Mouse (Mus musculus) left cerebral cortex, postnatal 14 days (tissue): ENCODE measurements around the gene Kcnj9. TPM values are rescaled to one million over a fixed set of nuclear protein-coding genes. Genes with fewer than 3 reads are reported as not detected.

Experiments
- DNase-seq, 2 experiments: peaks; one replicate each; pipeline ENCODE4 v3.0.0; 2021 to 2022; ENCODE audit warnings: low spot score in 2 of 2, mixed read lengths in 1 of 2
- intact Hi-C: fragments of 180-260 bp; cut with DNase I; formaldehyde crosslinking; loops from one replicate; pipeline ENCODE4 v1.15.1; 2025
- total RNA-seq, 2 experiments: library from RNA; stranded (reverse); gene quantifications; 2 replicates each; pipeline ENCODE4 v1.2.3; 2021

Gene Kcnj9
- total RNA-seq, 2 experiments from 2014 or later = 119 to 130 TPM

DNA sequence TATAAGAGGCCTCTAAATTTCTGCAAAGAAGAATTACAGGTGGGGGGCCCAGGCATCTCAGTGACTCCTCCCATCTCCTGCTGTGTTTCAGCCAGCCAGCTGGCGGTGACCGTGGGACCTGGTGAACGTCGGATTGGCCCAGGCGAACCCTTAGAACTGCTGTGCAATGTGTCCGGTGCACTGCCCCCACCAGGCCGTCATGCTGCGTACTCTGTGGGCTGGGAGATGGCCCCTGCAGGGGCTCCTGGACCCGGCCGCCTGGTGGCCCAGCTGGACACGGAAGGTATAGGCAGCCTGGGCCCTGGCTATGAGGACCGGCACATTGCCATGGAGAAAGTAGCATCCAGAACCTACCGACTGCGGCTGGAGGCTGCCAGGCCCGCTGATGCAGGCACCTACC, 11.2 kb downstream of the Kcnj9 start:
- DNase-seq = no peak
- intact Hi-C loops = loop anchor here (10.0 kb wide), 1 partner anchor 273 kb away; no protein-coding TSS in a partner anchor

DNA sequence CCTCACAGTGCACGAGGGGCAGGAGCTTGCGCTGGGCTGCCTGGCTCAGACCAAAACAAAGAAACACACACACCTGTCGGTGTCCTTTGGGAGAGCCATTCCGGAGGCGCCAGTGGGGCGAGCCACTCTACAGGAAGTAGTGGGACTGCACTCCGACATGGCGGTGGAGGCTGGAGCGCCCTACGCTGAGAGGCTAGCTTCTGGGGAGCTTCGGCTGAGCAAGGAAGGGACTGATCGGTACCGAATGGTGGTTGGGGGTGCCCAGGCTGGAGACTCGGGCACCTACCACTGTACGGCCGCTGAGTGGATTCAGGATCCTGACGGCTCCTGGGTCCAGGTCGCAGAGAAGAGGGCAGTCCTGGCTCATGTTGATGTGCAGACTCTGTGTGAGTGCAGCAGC, 11.7 kb downstream of the Kcnj9 start:
- no peak for DNase-seq
- intact Hi-C loops = loop anchor here (10.0 kb wide), 1 partner anchor 273 kb away; no protein-coding TSS in a partner anchor

DNA sequence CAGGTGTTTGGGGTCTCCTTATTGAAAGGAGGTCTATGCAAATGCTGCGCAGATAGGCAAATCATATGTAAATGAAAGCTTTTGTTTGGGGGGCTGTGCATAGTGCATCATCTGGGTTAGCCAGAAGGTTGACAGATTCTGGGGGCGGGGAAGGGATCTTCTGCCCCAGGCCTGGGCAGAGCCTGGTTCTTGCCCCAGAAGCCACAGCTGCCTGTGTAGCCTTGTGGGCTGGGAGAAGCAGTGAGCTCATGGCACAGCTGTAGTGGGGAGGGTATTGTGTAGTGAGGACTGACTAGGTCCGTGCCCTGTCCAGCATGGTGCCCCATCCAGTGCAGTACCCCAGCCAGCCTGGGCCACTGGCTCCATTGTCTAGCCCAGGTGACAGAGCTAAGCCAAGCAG, 14.2 kb downstream of the Kcnj9 start:
- no peak for DNase-seq
- intact Hi-C loops = loop anchor here (5.0 to 10.0 kb wide), 2 partner anchors 168 to 270 kb away; partner anchors contain the start of gene Dcaf8

DNA sequence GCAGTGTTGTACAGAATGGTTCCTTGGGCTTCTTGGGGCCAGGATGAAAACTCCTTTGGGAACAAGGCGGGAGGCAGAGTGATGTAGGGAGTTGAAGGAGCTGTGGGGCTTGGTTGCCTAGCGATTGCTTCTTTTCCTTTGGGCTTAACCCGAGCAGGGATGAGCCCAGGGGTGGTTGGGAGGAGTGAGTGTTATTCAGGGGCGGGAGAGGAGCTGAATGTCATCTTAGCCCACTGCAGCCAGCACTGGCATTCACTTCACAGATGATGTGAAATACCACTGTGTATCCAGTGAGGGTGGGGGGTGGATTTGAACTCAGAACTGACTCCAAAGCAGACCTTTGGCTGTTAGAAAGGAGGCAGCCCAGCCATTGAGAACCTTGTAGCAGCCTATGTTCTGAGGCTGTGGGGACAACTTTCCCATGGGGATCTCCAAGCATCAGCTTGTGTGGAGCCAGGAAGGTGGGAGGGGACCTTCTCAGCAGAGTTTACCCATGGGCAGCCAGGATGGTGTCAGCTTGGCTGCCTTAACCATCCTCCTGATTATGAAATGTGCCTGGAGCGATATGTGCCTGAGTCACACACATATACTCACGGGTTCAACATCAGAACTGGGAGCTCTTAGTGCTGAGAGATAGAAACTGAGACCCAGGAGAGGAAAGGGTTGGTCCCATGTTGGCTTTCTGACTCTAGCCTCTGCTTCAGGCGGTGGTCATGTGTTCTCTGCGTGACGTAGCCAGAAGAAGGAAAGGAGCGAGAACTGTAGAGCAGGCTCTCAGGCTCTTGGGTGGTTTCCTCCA, 15.3 kb downstream of the Kcnj9 start:
- intact Hi-C loops = loop anchor here (2.0 to 10.0 kb wide), 3 partner anchors 109 to 269 kb away; partner anchors contain the start of gene Dcaf8
- DNase-seq = no peak

DNA sequence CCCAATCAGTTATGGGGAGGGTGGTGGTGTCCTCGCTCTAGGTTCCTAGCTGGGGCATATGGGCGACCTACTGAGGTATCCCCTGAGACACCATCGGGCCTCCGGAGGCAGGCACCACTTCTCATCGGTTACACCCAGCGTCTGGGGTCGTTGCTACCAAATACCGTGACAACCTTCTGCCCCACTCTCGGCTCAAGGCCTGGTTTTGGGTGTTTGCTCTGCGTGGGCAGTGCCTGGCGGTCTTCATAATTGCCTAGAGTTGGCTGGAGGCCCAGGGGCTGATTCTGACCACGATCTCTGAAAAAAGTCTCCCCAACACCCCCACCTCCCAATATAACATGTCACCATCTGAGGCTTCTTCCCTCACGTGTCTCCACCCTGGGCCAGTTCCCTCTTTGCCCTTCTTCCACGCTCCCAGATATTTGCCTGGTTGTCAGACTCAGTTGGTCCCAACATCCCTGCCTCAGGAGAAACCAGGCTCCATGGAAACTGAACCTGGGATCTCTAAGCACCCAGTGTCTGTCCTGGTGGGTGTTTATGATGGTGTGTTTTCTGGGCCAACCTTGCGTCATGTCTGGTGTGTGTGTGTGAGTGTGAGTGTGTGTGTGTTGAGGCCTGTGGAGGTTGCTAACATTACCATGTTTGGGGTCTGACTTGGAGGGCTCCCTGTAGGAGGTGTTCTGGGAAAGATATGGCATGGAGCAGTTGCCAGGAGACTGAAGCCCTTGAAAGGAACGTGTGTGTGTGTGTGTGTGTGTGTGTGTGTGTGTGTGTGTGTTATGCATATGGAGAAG, 16.2 kb downstream of the Kcnj9 start:
- peak; percentile 57 to 92 for DNase-seq
- intact Hi-C loops = loop anchor here (2.0 to 10.0 kb wide), 3 partner anchors 108 to 268 kb away; partner anchors contain the start of gene Dcaf8

DNA sequence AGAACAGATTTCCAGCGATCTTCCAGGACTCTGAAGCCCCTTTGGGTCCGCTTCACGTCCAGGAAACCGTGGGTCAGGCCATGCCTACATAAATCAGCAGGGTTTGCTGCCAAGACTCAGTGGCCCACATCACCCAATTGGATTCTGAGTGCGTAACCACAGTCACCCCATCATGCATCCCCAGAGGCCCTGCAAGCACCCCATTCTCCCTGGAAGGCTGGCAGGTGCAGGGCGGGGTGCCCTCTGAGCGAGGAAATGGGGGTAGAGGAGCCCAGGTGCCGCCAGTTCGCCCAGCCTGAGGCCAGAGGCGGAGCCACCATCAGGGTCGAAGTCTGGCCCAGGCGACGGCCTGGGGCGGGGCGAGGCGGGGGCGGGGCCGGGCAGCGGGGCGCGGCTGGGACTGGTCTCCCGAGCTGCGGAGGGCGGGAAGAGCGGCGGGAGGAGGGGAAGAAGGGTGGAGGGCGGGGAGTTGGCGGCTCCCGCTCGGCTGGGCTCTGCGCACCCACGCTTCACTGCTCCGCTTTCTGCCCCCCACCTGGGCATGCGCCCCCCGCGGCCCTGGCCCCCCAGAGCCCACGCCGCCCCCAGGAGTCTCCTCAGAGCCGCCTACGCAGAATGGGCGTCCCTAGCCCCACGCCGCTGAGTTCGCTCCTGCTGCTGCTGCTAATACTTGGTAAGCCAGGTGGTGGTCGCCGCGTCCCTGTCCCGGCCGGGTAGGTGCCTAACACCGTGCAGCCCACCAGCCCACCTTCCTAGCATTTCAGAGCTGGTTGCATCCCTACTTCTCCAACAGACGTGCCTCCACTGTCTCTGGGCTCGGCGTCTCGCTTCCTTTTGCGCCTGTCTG, 17.0 kb downstream of the Kcnj9 start:
- intact Hi-C loops = loop anchor here (2.0 to 10.0 kb wide), 4 partner anchors 107 to 267 kb away; partner anchors contain the start of gene Dcaf8
- peak in 1 of 2 experiments; percentile 74 for DNase-seq

DNA sequence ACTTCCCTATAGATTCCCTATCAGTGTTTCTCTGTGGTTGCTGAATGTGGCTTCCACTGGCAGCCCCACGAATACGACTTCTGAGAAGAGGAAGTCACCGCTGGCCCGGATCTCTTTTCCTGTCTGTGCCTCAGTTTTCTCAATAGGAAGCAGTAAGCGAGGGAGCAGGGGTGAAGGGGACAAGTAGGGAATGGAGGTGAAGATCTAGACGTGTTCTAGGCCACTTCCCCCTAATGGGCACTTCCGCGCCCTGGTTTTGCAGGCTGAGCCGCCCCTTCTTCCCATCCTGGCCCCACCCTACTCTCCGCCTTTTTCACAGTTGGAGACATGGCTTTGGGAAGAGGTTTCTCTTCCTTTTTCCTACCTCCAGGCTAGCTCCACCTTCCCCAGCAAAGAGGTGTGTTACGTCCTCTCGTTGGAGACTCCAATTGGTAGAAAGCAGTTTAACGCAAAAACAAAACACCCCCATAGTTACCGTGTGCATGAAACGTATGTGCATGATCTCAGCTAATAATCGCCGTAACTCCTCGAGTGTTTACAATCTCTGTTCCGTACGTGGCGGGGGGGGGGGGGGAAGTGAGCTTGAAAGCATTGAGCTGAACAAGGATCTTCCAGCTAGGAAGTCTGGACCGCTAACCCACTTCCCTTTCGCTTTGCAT, 17.7 kb downstream of the Kcnj9 start:
- intact Hi-C loops = loop anchor here (2.0 to 10.0 kb wide), 3 partner anchors 164 to 267 kb away; partner anchors contain the start of gene Dcaf8
- peak; percentile 61 to 80 for DNase-seq

DNA sequence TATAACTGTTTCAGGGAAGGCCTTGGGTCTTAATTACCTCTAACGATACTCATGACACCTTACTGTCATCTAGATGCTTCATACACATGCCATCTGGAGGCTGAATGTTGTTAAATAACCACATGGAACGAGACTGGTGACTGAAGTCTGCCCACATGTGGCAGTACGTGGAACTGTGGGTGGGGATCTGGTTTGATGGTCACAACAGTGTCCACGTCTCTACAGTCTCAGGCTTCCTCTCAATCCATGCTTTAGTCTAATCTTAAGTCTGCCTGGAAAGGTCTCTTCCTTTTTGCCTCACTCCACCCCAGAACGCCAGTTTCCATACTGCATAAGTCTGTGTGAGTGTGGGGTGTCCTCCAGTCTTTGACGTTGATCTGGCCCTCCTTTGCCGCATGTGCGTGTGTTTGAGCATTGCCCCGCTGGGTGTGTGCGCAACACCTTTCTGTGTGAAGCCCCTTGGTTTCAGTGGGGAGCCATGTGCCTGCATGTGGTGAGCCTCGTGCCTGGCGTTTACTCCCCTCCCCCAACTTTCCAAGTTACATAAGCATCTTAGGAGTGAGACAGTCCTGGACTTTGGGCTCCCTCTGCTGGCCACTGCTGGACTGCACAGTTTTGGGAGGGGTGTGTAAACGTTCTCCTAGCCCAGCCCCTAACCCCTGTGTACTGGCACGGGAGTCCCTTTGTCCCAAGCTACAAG, 19.3 kb downstream of the Kcnj9 start:
- intact Hi-C loops = loop anchor here (2.0 to 10.0 kb wide), 3 partner anchors 163 to 265 kb away; partner anchors contain the start of gene Dcaf8
- peak; percentile 95 to 98 for DNase-seq

DNA sequence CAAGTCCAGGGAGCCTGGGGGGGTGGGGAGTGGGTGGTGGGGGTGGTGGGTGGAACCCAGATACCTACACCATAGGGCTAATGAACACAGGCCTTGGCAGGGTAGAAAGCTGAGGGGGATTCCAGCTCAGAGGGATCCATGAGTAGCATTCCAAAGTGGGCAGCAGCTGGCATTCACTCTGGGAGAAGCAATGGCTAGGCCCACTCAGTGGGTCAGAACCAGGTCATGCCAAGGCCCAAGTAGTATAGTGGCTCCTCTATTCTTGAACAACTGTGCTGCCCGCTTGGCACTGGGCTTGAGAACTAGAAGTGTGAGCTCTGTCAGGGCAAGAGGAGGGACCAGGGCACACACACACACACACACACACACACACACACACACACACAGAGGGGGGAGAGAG, 20.7 kb downstream of the Kcnj9 start:
- intact Hi-C loops = no loop called here
- DNase-seq = no peak

DNA sequence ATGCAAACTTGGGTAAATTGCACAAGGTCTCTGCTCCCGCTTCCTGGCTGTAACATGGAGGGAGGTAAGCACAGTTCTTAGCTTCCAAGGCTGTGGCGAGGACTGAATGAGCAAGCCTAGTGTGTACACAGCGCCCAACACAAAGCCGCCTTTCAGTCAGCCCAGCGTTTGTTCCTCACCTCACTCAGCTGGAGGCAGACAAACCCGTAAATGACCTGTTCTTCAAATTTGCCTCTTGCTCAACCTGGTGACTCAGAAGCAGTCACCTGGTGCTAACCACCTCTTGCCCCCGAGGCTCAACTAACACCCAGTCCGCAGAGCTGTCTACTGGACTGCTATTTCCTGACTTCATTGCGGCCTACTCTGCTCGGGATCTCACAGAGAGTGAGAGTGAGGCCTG, 21.2 kb downstream of the Kcnj9 start:
- DNase-seq = no peak
- intact Hi-C loops = no loop called here

DNA sequence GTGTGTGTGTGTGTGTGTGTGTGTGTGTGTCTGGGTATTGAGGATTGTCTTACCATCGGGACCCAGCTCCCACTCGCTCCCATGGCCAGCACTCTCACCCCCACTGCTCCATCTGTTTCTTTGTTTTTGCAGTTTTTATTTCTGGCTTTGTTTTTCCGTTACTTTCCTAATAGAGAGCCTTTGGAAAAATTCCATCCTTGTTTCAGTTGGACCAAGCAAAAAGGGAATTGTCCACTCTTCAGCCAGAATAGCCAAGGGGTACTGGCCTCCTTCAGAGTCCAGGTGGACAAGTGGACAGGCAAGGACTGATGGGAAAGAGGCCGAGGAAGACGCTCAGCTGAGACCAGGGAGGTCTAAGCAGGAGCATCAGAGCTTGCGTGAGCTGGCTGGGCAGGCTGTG, 22.2 kb downstream of the Kcnj9 start:
- no peak for DNase-seq
- intact Hi-C loops = no loop called here

DNA sequence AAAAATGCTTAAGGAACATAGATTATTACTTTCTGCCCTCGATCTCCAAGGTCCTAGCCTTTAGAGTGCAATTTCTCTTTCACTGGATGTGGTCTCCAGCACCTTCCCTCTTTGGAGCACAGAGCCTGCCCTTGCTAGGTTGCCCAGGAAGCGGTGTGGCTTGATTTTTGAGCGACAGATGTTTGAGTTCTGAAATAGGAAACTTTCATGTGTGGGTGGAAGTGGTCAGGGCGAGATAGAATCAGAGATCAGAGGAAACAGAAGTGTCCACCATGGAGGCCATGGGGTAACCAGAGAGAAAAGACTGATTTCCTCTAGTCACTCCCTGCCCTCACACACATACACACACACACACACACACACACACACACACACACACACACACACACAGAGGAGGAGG, 22.9 kb downstream of the Kcnj9 start:
- intact Hi-C loops = no loop called here
- DNase-seq = no peak

DNA sequence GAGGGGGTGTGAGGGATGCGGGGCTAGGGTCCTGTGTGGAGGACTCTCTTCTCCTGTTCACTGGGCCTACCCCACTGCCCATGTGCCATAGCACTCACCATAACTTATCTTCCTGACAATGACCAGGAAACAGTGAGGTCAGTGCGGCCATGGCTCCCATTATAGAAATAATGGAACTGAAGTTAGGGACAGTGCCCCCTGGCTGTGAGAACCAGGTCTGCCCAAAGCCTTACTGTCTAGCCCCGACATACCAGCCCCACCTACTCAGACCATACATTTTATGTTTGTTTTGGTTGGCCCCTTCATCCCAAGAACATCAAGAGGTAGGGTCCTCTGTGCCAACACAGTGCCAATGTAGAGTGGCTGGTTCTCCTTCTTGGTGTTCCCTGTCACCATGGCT, 23.5 kb downstream of the Kcnj9 start:
- intact Hi-C loops = no loop called here

DNA sequence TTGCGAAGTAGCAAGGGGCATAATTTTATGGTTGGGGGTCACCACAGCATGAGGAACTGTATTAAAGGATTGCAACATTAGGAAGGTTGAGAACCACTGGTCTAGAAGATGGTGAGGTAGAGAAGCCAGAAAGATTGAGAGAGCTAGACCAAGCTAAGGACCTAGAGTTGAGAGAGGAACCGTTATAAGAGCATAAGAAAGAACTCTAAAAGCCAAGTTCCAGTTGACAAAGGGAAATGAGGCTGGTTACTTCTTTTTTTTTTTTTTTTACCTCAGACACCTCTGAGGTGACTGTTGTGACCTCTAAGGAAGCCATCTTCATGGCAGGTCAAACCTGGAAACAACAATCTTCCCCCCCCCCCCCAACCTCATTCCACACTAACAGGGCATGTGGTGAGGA, 24.0 kb downstream of the Kcnj9 start:
- intact Hi-C loops = no loop called here

More for the DNA sequence above, 23.5 kb downstream of the Kcnj9 start:
- no peak for DNase-seq

DNA sequence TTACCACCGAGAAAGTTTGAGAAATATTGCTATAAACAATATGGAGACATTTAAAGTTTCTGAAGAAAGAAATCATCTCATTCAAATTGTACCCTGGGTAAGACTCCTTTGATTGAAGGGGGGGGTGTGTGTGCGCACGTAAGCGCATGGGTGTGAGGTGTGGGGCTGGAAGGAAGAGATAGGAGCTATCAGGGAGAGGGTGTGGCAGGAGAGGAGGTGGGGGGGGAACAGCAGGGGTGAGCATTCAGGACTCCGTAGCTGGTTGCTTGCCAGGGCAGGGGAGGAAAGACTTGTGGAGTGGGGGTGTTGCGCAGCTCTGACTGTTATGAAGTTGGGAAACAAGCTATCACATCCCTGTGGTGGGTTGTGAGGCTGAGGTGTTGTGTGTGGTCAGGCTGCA, 24.7 kb downstream of the Kcnj9 start:
- intact Hi-C loops = no loop called here
- no peak for DNase-seq

More for the DNA sequence above, 24.0 kb downstream of the Kcnj9 start:
- no peak for DNase-seq

DNA sequence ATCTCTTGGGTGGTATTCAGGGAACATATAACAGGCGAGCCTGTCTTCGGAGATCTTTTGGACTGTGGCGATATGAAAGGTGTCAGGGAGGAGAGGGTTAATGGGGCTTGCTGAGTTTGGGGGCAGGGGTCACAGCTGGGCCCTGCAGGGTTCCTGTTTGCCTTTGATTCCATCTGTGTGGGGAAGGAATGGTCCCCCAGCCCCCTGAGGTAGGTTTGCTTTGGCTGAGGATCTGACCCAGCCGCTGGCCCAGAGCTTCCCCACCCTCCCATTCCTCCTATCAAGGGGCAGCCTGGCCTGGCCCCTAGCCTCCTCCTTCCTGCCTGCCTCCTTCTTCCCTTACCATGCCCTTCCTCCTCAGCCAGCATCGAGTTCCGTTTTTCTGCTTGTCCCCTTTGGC, 26.3 kb downstream of the Kcnj9 start:
- no peak for DNase-seq
- intact Hi-C loops = no loop called here

DNA sequence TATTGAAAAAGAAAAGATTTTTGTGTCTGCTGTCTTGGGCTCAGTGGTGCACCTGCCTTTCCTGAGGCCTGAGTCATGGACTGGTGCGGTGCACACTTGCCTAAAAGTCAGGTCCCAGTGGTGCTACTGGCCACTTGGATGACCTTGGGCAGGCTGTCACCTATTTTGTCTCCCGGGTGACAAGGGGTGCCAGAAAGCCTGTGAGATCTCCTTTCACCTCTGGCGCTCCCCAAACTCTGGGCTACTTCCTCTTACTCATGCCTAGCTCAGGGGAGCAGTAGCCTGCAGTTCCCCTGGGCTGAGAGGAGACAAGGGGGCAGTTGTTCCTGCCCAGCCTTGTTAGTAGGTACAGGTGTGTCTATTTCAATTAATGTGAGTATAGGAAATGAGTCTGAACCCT, 26.8 kb downstream of the Kcnj9 start:
- no peak for DNase-seq
- intact Hi-C loops = no loop called here

DNA sequence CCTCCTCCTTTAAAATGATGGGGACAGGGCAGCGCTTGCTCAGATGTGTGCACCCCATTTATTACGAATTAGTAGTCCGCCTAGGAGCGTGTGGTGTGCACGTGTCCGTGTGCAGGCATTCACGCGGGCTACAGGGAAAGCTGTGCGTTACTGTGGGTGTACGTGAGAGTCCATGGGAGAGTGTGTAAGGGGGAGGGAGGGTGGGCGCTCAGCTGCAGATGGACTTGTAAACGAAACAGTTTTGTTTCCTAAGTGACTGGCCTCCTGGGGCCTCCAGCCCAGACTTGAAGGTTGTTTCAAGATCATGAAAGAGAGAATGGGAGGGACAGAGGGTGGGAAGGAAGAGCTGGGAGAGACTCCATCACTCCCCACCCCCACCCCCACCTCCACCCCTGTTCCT, 27.9 kb downstream of the Kcnj9 start:
- intact Hi-C loops = no loop called here
- DNase-seq = no peak
